Mouse (Mus musculus) spleen, adult 2 months (tissue): ENCODE measurements at regions not wholly inside any gene's neighbourhood (a gene's known extent, or its start where the extent isn't known, plus 50 kb on each side); places are given as distances from the start of the nearest gene placed in this dataset.

Experiments used
- DNase-seq, 2 experiments: peaks; one replicate each; pipeline versions ENCODE4 v3.0.0 to v3.0.0-alpha.2; 2012 to 2021; ENCODE audit warnings: low spot score in 2 of 2, low read depth in 1 of 2
- H3K27ac ChIP-seq: fragments of 200-500 bp; 2 replicates; pipeline ENCODE4 v1.5.1; 2012; ENCODE audit warnings: low read length, inconsistent platforms; ENCODE audit not compliant: insufficient read depth
- H3K27me3 ChIP-seq: fragments of 200-500 bp; 2 replicates; pipeline ENCODE4 v1.6.1; 2012; ENCODE audit warnings: mild to moderate bottlenecking, moderate library complexity, low read length, inconsistent platforms; ENCODE audit not compliant: control insufficient read depth, insufficient read depth
- H3K36me3 ChIP-seq: fragments of 200-500 bp; 2 replicates; pipeline ENCODE4 v1.6.1; 2012; ENCODE audit warnings: mild to moderate bottlenecking, low read length, inconsistent platforms; ENCODE audit not compliant: control insufficient read depth, insufficient read depth
- H3K4me1 ChIP-seq: fragments of 200-500 bp; 2 replicates; pipeline ENCODE4 v1.6.1; 2011; ENCODE audit warnings: inconsistent platforms; ENCODE audit not compliant: control insufficient read depth, insufficient read depth, insufficient read length
- H3K4me3 ChIP-seq: fragments of 200-500 bp; 2 replicates; pipeline ENCODE4 v1.5.1; 2011; ENCODE audit warnings: mild to moderate bottlenecking, inconsistent platforms; ENCODE audit not compliant: insufficient read depth, insufficient read length; ENCODE audit errors: extremely low read depth
- CTCF ChIP-seq: fragments of 200-500 bp; IDR thresholded peaks from 2 replicates; pipeline ENCODE4 v1.5.1; 2011; ENCODE audit warnings: mild to moderate bottlenecking, inconsistent platforms; ENCODE audit not compliant: insufficient read depth, insufficient read length, insufficient replicate concordance; ENCODE audit errors: extremely low read depth
- POLR2A ChIP-seq: fragments of 200-500 bp; IDR thresholded peaks from 2 replicates; pipeline ENCODE4 v1.6.1; 2011; ENCODE audit warnings: low read depth, low read length, inconsistent platforms
- WGBS: fragments of 180-500 bp; shearing (Covaris S2); methylation state at CpG from one replicate; pipeline ENCODE4 v1.1.7; 2018; 5-methylcytosine and 5-hydroxymethylcytosine counted together

DNA sequence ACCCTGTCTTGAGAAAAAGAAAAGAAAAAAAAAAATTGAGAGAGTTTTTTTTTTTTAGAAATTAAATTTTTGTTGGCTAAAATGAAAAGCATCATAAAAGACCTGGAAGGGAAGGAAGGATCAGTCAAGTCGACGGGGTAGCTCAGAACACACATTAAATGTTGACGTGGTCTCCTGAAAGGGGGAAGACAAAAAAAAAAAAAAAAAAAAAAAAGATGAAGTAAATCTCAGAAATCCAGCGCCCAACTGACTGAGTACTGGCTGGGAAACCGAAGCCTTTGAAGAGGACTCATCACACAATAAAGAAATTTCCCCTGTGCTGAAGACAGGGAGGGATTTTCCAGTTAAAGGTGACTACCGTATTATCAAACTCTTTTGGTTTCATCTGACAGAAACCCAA lies 128.9 kb upstream of the Tle3 start:
- DNase-seq = no peak
- Histone ChIP-seq H3K4me1 (peaks cover 20% of the 10 kb centered on the region; the same call in 1 of the 2 replicates), H3K4me3 (no peak overlapping the region), H3K27me3 (no peaks in the 10 kb centered on the region), H3K27ac (no peak overlapping the region), H3K36me3 (no peaks in the 10 kb centered on the region)
- TF ChIP-seq CTCF (no peak), POLR2A (no peak)
- WGBS = 26% methylated on average over 6 of the region's 6 CpGs

DNA sequence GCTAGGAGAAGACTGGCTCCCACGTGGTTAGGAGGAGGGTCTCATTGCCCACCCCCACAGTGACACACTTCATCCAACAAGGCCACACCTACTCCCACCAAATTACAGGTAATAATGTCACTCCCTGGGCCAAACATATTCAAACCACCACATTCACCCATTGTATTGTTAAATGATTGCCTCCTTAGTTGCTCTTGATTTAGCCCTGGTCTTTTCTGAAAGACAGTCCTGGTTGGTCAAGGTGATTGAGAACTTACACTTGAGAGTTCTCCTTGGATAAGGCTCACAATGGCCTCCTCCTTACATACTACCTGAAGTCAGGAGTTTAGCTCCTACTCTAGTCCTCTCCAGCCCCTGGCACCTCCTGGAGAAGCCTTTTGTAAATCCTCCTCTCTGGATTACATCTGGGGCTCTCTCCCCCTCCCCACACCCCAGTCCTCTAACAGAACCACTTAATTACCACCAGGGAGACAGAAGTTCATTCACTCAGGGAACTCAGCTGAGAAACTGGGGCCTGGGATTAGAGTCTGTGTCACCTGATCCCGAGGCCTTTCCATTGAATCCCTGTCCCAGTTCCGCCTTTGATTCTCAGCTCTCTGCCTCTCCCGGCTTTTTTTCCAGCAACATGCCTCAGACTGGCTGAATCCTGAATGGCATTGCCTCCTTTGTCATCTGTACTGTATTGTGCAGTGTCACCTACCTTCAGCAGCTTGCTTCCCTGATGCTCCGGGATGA lies 122.3 kb upstream of the Tle3 start:
- no peak overlapping the region for H3K27ac ChIP-seq
- peaks cover 2% of the 10 kb centered on the region; the same call in 1 of the 2 replicates for H3K4me1 ChIP-seq
- no peaks in the 10 kb centered on the region for H3K36me3 ChIP-seq
- 81% methylated on average over 5 of the region's 5 CpGs for WGBS
- no peaks in the 10 kb centered on the region for H3K27me3 ChIP-seq
- no peak for DNase-seq
- H3K4me3 ChIP-seq = no peak overlapping the region
- no peak for TF ChIP-seq POLR2A
- no peak for TF ChIP-seq CTCF

DNA sequence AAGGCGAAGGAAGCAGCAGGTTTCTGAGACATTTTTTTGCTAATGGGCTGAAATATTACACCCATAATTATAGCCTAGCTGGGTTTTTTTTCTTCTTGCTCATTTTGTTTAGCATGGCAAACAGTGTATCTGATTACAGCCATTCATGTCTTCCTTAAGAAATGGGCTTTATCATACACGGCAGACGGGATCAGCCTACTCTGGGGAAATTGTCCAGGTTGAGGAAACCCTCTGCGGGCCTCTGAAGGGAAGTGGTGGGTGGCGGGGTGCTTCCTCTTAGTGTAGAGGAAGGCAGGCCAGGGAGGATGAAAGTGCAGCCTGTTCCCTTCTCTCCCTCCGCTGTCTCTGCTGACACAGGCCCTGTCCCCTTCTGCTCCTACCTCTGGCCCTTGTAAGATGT lies 120.6 kb upstream of the Tle3 start:
- peak; percentile 17 to 65 for DNase-seq
- no peak for TF ChIP-seq POLR2A
- WGBS = 8% methylated on average over 6 of the region's 6 CpGs
- no peak overlapping the region for H3K27ac ChIP-seq
- peaks cover 2% of the 10 kb centered on the region; the same call in 1 of the 2 replicates for H3K4me1 ChIP-seq
- H3K36me3 ChIP-seq = no peaks in the 10 kb centered on the region
- no peak overlapping the region for H3K4me3 ChIP-seq
- H3K27me3 ChIP-seq = no peaks in the 10 kb centered on the region

DNA sequence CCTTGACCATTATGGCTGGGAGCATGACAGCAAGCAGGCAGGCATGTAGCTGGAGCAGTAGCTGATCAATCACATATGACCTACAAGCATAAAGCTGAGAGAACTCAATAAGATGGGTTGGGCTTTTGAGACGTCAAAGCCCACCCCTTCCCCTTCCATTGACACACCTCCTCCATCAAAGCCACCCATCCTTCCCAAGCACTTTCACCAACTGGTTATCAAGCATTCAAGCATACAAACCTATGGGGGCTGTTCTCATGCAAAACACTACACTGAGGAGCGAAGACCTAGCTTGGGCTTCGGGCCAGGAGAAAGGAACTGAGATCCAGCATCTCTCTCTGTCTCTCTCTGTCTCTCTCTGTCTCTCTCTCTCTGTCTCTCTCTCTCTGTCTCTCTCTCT lies 118.4 kb upstream of the Tle3 start:
- WGBS = 81% methylated on average over 3 of the region's 3 CpGs
- no peak for DNase-seq
- Histone ChIP-seq H3K27ac (no peak overlapping the region), H3K27me3 (no peaks in the 10 kb centered on the region), H3K36me3 (no peaks in the 10 kb centered on the region), H3K4me3 (no peak overlapping the region), H3K4me1 (peaks cover 2% of the 10 kb centered on the region; the same call in 1 of the 2 replicates)
- no peak for TF ChIP-seq CTCF
- TF ChIP-seq POLR2A = no peak

DNA sequence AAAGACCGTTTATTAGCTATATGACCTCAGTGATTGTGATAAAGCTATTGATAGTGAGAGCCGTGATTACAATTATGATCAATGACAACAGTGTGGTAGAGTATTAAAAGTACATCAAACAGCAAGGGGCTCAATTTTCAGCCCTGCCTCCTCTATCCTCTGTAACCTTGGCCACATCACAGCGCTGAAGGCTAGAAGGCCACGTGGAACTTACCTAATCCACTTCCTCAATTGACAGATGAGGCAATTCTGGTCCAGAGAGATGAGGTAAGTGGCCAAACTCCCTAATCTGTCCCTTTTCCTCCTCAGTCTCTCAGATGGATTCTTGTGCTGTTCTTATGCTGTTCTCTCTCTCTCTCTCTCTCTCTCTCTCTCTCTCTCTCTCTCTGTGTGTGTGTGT lies 114.7 kb upstream of the Tle3 start:
- no peaks in the 10 kb centered on the region for H3K27me3 ChIP-seq
- H3K4me3 ChIP-seq = no peak overlapping the region
- TF ChIP-seq CTCF (no peak), POLR2A (no peak)
- DNase-seq = no peak
- H3K4me1 ChIP-seq = no peaks in the 10 kb centered on the region
- no peak overlapping the region for H3K27ac ChIP-seq
- H3K36me3 ChIP-seq = no peaks in the 10 kb centered on the region
- WGBS = 42% methylated on average over 4 of the region's 4 CpGs

DNA sequence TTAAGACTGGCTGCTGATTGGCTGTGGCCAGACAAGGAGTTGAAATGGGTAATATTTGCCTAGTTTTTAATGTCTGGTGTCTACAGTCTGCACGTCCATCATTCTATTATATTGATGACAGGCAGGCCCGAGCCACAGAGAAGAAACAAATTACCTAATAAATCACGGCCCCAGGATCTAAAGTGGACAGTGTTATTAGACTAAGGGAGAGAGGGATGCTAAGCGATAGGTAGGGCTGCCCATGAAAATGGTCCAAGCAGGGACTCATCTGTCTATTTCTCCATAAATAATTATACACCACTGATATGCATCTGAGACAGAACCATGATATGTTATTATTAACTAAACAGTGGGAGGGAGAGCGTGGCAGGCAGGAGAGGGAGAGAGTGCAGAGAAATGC lies 114.1 kb upstream of the Tle3 start:
- WGBS = 90% methylated on average over 5 of the region's 5 CpGs
- TF ChIP-seq POLR2A (no peak), CTCF (no peak)
- H3K27me3 ChIP-seq = no peaks in the 10 kb centered on the region
- H3K4me3 ChIP-seq = no peak overlapping the region
- H3K36me3 ChIP-seq = no peaks in the 10 kb centered on the region
- no peak overlapping the region for H3K27ac ChIP-seq
- no peak for DNase-seq
- no peaks in the 10 kb centered on the region for H3K4me1 ChIP-seq

DNA sequence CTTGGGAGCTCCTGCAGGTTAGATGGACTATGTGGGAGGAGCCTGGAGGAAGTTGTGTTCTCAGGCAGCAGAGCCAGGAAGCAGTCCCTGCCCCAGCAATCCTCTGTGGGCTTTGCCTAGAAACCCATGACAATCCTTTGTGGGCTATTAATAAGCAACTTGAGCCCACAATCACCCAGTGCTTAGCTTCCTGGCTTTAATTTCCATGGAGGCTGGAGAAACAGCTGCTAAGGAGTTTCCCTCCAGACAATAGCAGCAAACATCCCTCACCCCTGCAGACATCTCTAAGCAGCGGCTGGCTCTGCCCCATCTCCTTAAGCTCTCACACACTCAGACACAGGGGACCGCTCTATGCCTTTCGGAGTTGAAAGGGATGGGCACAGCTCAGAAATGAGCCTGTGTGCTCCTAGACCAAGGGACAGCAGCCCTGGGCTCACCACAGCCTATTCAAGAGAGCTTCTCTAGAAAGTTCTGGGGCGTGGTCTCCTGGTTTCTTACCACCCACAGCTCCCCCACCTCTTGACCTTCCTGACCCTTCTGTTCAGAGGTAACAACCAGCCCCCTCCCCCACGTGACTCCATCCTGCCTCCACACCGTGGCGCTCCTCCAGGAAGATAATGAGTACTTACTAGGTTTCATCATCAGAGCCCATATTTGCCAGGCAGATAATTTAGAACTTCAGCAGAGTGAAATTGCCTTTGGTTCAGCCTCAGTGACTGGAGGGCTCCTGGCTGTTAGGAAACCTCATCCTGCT lies 112.6 kb upstream of the Tle3 start:
- Histone ChIP-seq H3K4me1 (no peaks in the 10 kb centered on the region), H3K36me3 (no peaks in the 10 kb centered on the region), H3K27ac (no peak overlapping the region), H3K27me3 (no peaks in the 10 kb centered on the region), H3K4me3 (no peak overlapping the region)
- no peak for TF ChIP-seq POLR2A
- TF ChIP-seq CTCF = no peak
- DNase-seq = no peak
- 64% methylated on average over 7 of the region's 7 CpGs for WGBS
